Mouse (Mus musculus): Measurements from ENCODE around the gene Camkv.

DNA sequence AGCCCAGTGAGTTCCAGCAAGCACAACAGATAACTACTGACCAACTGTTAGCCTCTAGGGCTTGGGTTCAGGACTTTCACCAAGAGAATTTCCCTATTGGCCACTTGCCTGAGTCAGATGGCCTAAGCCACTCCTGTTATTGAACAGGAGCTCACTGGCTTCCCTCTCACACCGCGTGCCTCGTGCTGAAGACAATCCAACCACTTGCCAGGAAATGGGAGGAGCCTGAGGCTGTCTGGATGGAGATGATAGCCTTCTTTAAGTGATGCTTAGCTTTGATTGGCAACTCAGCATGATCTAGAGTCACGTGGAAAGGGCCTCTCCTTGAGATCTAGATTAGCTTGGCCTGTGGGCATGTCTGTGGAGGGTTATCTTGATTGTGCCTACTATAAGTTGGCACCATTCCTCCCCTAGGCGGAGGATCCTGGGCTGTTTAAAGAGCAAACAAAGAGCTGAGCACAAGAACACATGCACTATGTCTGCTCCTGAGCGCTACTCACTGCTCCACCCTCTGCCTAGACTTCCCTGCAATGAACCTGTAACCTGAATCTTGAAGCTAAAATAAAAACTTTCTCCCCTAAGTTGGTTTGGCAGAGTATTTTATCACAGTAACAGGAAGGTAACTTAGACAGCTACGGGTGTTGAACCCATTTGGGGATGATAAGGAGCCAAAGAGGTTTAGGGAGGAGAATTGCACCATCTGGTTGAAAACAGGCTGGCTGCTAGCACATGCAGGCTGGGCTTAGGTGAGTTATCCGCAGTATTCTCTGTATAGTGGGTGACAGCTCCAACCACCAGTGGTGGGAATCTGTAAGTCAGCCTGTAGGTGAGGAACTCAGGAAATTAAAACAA is 36.4 kb downstream of the Camkv start:
- TF ChIP-seq POLR2A (IDR thresholded peaks at IDR 0.05; ENCODE audit: borderline replicate concordance, extremely low read depth, insufficient read depth, insufficient read length, poor library complexity, severe bottlenecking) (no peak), CTCF (IDR thresholded peaks at IDR 0.05; ENCODE audit: borderline replicate concordance, extremely low read depth, insufficient read depth, insufficient read length) (no peak)
